Mouse (Mus musculus) midbrain, embryonic 15.5 days (tissue): Measurements from ENCODE around the gene Tom1. TPM values are rescaled to one million over a fixed set of nuclear protein-coding genes. Genes with fewer than 3 reads are reported as not detected.
A peak's percentile ranks its signal among the peaks of the same experiment; 100 is the strongest.

Experiments
- ATAC-seq: fragments of 200-750 bp; cut with Nextera tagmentation; replicated peaks from 2 replicates; pipeline ENCODE4 v1.8.0; 2017; ENCODE audit warnings: moderate TSS enrichment
- H3K27ac ChIP-seq: fragments of 300-500 bp; sonication (generic); 2 replicates; pipeline ENCODE4 v1.5.1; 2015; ENCODE audit warnings: mild to moderate bottlenecking, inconsistent platforms
- H3K27me3 ChIP-seq: fragments of 300-500 bp; sonication (generic); replicated peaks from 2 replicates; pipeline ENCODE4 v1.6.1; 2015; ENCODE audit warnings: inconsistent platforms
- H3K36me3 ChIP-seq: fragments of 300-500 bp; sonication (generic); replicated peaks from 2 replicates; pipeline ENCODE4 v1.6.1; 2015; ENCODE audit warnings: inconsistent platforms
- H3K4me1 ChIP-seq: fragments of 300-500 bp; sonication (generic); 2 replicates; pipeline ENCODE4 v1.6.1; 2015; ENCODE audit warnings: inconsistent platforms
- H3K4me2 ChIP-seq: fragments of 300-500 bp; sonication (generic); 2 replicates; pipeline ENCODE4 v1.6.1; 2015; ENCODE audit warnings: inconsistent platforms, mild to moderate bottlenecking, moderate library complexity
- H3K4me3 ChIP-seq: fragments of 300-500 bp; sonication (generic); 2 replicates; pipeline ENCODE4 v1.5.1; 2015; ENCODE audit warnings: mild to moderate bottlenecking, inconsistent platforms
- H3K9ac ChIP-seq: fragments of 300-500 bp; sonication (generic); 2 replicates; pipeline ENCODE4 v1.6.1; 2015; ENCODE audit warnings: mild to moderate bottlenecking, inconsistent platforms
- H3K9me3 ChIP-seq: fragments of 300-500 bp; sonication (generic); 2 replicates; pipeline ENCODE4 v1.6.1; 2016; ENCODE audit warnings: inconsistent platforms
- WGBS: fragments of 180-500 bp; shearing (Covaris S2); methylation state at CpG from one replicate; pipeline ENCODE4 v1.1.7; 2015; ENCODE audit warnings: mixed read lengths; 5-methylcytosine and 5-hydroxymethylcytosine counted together
- polyA plus RNA-seq: library from polyadenylated mRNA; unstranded; fragments of >200 nt; fragmentation: Nextera tagmentation; extraction: Ambion mirVana; gene quantifications from 2 replicates; pipeline ENCODE4 v1.2.1, GENCODE M21; 2015

Tom1 gene
- polyA plus RNA-seq, 1 experiment from 2014 or later, result 34.3 TPM

- Histone ChIP-seq H3K36me3 (no peaks in the 10 kb centered on the region), H3K9ac (no peak overlapping the region), H3K4me3 (no peak overlapping the region), H3K4me1 (peaks cover 7% of the 10 kb centered on the region; the same call in 1 of the 2 replicates), H3K9me3 (no peaks in the 10 kb centered on the region), H3K27me3 (no peaks in the 10 kb centered on the region), H3K27ac (no peak overlapping the region), H3K4me2 (no peak overlapping the region)
- no peak for ATAC-seq
- WGBS, result 83% methylated on average over 9 of the region's 9 CpGs
These were observed 48.0 kb downstream of the Tom1 start for GRCm38 (mm10) chr8:75081364-75082040.

GRCm38 (mm10) chr8:75082181-75082805 lies 48.8 kb downstream of the Tom1 start:
- H3K36me3 ChIP-seq, result no peaks in the 10 kb centered on the region
- no peaks in the 10 kb centered on the region for H3K27me3 ChIP-seq
- H3K4me2 ChIP-seq, result no peak overlapping the region
- H3K4me3 ChIP-seq, result no peak overlapping the region
- no peak for ATAC-seq
- no peak overlapping the region for H3K9ac ChIP-seq
- H3K4me1 ChIP-seq, result peaks cover 7% of the 10 kb centered on the region; the same call in 1 of the 2 replicates
- WGBS, result 87% methylated on average over 6 of the region's 6 CpGs
- no peaks in the 10 kb centered on the region for H3K9me3 ChIP-seq
- H3K27ac ChIP-seq, result no peak overlapping the region

- Histone ChIP-seq H3K4me1 (peaks cover 7% of the 10 kb centered on the region; the same call in 1 of the 2 replicates), H3K27me3 (no peaks in the 10 kb centered on the region), H3K9ac (peak overlapping the region; percentile 31; the same call in 1 of the 2 replicates), H3K27ac (no peak overlapping the region), H3K4me2 (peak overlapping the region; percentile 52), H3K9me3 (no peaks in the 10 kb centered on the region), H3K36me3 (no peaks in the 10 kb centered on the region), H3K4me3 (peak overlapping the region; percentile 27)
- ATAC-seq, result peak; percentile 93
- 4% methylated on average over 17 of the region's 17 CpGs for WGBS
These were observed 50.3 kb downstream of the Tom1 start for GRCm38 (mm10) chr8:75083846-75084245.

- no peak overlapping the region for H3K9ac ChIP-seq
- H3K27me3 ChIP-seq, result no peaks in the 10 kb centered on the region
- H3K27ac ChIP-seq, result no peak overlapping the region
- H3K9me3 ChIP-seq, result no peaks in the 10 kb centered on the region
- WGBS, result 68% methylated on average over 3 of the region's 3 CpGs
- no peaks in the 10 kb centered on the region for H3K36me3 ChIP-seq
- no peak overlapping the region for H3K4me2 ChIP-seq
- H3K4me3 ChIP-seq, result no peak overlapping the region
- no peak for ATAC-seq
- H3K4me1 ChIP-seq, result peaks cover 12% of the 10 kb centered on the region; the same call in 1 of the 2 replicates
These were observed 51.0 kb downstream of the Tom1 start for GRCm38 (mm10) chr8:75084382-75085064.

- Histone ChIP-seq H3K9ac (no peak overlapping the region), H3K4me1 (peaks cover 14% of the 10 kb centered on the region; the same call in 1 of the 2 replicates), H3K27ac (no peak overlapping the region), H3K27me3 (no peaks in the 10 kb centered on the region), H3K36me3 (no peaks in the 10 kb centered on the region), H3K9me3 (no peaks in the 10 kb centered on the region), H3K4me3 (no peak overlapping the region), H3K4me2 (no peak overlapping the region)
- 78% methylated on average over 2 of the region's 2 CpGs for WGBS
- ATAC-seq, result no peak
These were observed 52.5 kb downstream of the Tom1 start for GRCm38 (mm10) chr8:75086002-75086401.

GRCm38 (mm10) chr8:75087127-75087526 lies 53.6 kb downstream of the Tom1 start:
- no peak overlapping the region for H3K4me3 ChIP-seq
- no peak overlapping the region for H3K9ac ChIP-seq
- H3K27ac ChIP-seq, result no peak overlapping the region
- no peak overlapping the region for H3K4me2 ChIP-seq
- H3K4me1 ChIP-seq, result peaks cover 14% of the 10 kb centered on the region; the same call in 1 of the 2 replicates
- H3K27me3 ChIP-seq, result no peaks in the 10 kb centered on the region
- no peaks in the 10 kb centered on the region for H3K36me3 ChIP-seq
- no peaks in the 10 kb centered on the region for H3K9me3 ChIP-seq
- ATAC-seq, result no peak

GRCm38 (mm10) chr8:75088989-75089881 lies 55.7 kb downstream of the Tom1 start:
- Histone ChIP-seq H3K4me2 (peak overlapping the region; percentile 33), H3K36me3 (no peaks in the 10 kb centered on the region), H3K4me3 (no peak overlapping the region), H3K27me3 (no peaks in the 10 kb centered on the region), H3K9ac (no peak overlapping the region), H3K9me3 (no peaks in the 10 kb centered on the region), H3K4me1 (peaks cover 16% of the 10 kb centered on the region), H3K27ac (no peak overlapping the region)
- 19% methylated on average over 6 of the region's 6 CpGs for WGBS
- peak; percentile 49 for ATAC-seq

- H3K27me3 ChIP-seq, result no peaks in the 10 kb centered on the region
- H3K4me2 ChIP-seq, result no peak overlapping the region
- ATAC-seq, result no peak
- H3K4me3 ChIP-seq, result no peak overlapping the region
- no peaks in the 10 kb centered on the region for H3K36me3 ChIP-seq
- H3K9me3 ChIP-seq, result no peaks in the 10 kb centered on the region
- peaks cover 16% of the 10 kb centered on the region for H3K4me1 ChIP-seq
- no peak overlapping the region for H3K27ac ChIP-seq
- no peak overlapping the region for H3K9ac ChIP-seq
- WGBS, result 73% methylated on average over 4 of the region's 4 CpGs
These were observed 57.4 kb downstream of the Tom1 start for GRCm38 (mm10) chr8:75090781-75091365.

- WGBS, result under 1% methylated on average over 36 of the region's 36 CpGs
- Histone ChIP-seq H3K27ac (peak within 1 kb of the TSS; percentile 53; the same call in 1 of the 2 replicates), H3K9me3 (no peaks in the 10 kb centered on the region), H3K4me2 (peak within 1 kb of the TSS; percentile 88), H3K4me3 (peak within 1 kb of the TSS; percentile 53), H3K4me1 (peaks cover 16% of the 10 kb centered on the region), H3K9ac (peak within 1 kb of the TSS; percentile 57), H3K27me3 (no peaks in the 10 kb centered on the region), H3K36me3 (no peaks in the 10 kb centered on the region)
- ATAC-seq, result peak; percentile 94
These were observed 60.1 kb downstream of the Tom1 start, which contains the start of gene Hmox1 for GRCm38 (mm10) chr8:75093399-75094156. Gene Hmox1 (plus strand): TSS chr8:75093621.

GRCm38 (mm10) chr8:75102956-75103355 lies 69.5 kb downstream of the Tom1 start:
- Histone ChIP-seq H3K4me3 (no peak overlapping the region), H3K4me2 (no peak overlapping the region), H3K36me3 (no peaks in the 10 kb centered on the region), H3K4me1 (no peaks in the 10 kb centered on the region), H3K9me3 (no peaks in the 10 kb centered on the region), H3K27me3 (no peaks in the 10 kb centered on the region), H3K27ac (no peak overlapping the region), H3K9ac (no peak overlapping the region)
- no peak for ATAC-seq
- WGBS, result 86% methylated on average over 4 of the region's 4 CpGs

- Histone ChIP-seq H3K4me1 (peaks cover 4% of the 10 kb centered on the region; the same call in 1 of the 2 replicates), H3K4me3 (no peak overlapping the region), H3K27ac (no peak overlapping the region), H3K4me2 (no peak overlapping the region), H3K9ac (no peak overlapping the region), H3K36me3 (no peaks in the 10 kb centered on the region), H3K27me3 (no peaks in the 10 kb centered on the region), H3K9me3 (no peaks in the 10 kb centered on the region)
- ATAC-seq, result no peak
- WGBS, result 35% methylated on average over 8 of the region's 8 CpGs
These were observed 69.9 kb downstream of the Tom1 start for GRCm38 (mm10) chr8:75103376-75103878.
